Mouse (Mus musculus) forebrain, embryonic 16.5 days (tissue): ENCODE data around the gene Med21. TPM values are rescaled to one million over a fixed set of nuclear protein-coding genes. Genes with fewer than 3 reads are reported as not detected.
A peak's percentile ranks its signal among the peaks of the same experiment; 100 is the strongest.

Experiments used
- ATAC-seq: fragments of 200-750 bp; cut with Nextera tagmentation; 2 replicates; pipeline ENCODE4 v1.8.0; 2017; ENCODE audit warnings: mild to moderate bottlenecking, moderate library complexity
- H3K27ac ChIP-seq: fragments of 300-500 bp; sonication (generic); 2 replicates; pipeline ENCODE4 v1.5.1; 2014; ENCODE audit warnings: low read length, control low read depth
- H3K27me3 ChIP-seq: fragments of 300-500 bp; sonication (generic); replicated peaks from 2 replicates; pipeline ENCODE4 v1.6.1; 2014; ENCODE audit warnings: low read length; ENCODE audit not compliant: control insufficient read depth, insufficient read depth
- H3K36me3 ChIP-seq: fragments of 300-500 bp; sonication (generic); 2 replicates; pipeline ENCODE4 v1.6.1; 2014; ENCODE audit not compliant: control insufficient read depth, insufficient read depth
- H3K4me1 ChIP-seq: fragments of 300-500 bp; sonication (generic); replicated peaks from 2 replicates; pipeline ENCODE4 v1.6.1; 2014; ENCODE audit warnings: low read length; ENCODE audit not compliant: control insufficient read depth, insufficient read depth
- H3K4me2 ChIP-seq: fragments of 300-500 bp; sonication (generic); 2 replicates; pipeline ENCODE4 v1.6.1; 2014; ENCODE audit warnings: mild to moderate bottlenecking, low read length, control low read depth
- H3K4me3 ChIP-seq: fragments of 300-500 bp; sonication (generic); replicated peaks from 2 replicates; pipeline ENCODE4 v1.5.1; 2014; ENCODE audit warnings: mild to moderate bottlenecking, low read length, control low read depth
- H3K9ac ChIP-seq: fragments of 300-500 bp; sonication (generic); replicated peaks from 2 replicates; pipeline ENCODE4 v1.6.1; 2014; ENCODE audit warnings: low read depth, low read length, control low read depth
- H3K9me3 ChIP-seq: fragments of 300-500 bp; sonication (generic); 2 replicates; pipeline ENCODE4 v1.6.1; 2016; ENCODE audit warnings: low read length; ENCODE audit not compliant: control insufficient read depth
- WGBS: fragments of 180-500 bp; shearing (Covaris S2); extraction: QIAGEN DNeasy Blood & Tissue Kit; methylation state at CpG from one replicate; pipeline ENCODE4 v1.1.7; 2014; 5-methylcytosine and 5-hydroxymethylcytosine counted together
- polyA plus RNA-seq: library from polyadenylated mRNA; unstranded; fragments of >200 nt; fragmentation: Nextera tagmentation; extraction: Ambion mirVana; gene quantifications from 2 replicates; pipeline ENCODE4 v1.2.1, GENCODE M21; 2015

Med21 gene
- polyA plus RNA-seq: 109 and 111 TPM in 2 replicates

DNA sequence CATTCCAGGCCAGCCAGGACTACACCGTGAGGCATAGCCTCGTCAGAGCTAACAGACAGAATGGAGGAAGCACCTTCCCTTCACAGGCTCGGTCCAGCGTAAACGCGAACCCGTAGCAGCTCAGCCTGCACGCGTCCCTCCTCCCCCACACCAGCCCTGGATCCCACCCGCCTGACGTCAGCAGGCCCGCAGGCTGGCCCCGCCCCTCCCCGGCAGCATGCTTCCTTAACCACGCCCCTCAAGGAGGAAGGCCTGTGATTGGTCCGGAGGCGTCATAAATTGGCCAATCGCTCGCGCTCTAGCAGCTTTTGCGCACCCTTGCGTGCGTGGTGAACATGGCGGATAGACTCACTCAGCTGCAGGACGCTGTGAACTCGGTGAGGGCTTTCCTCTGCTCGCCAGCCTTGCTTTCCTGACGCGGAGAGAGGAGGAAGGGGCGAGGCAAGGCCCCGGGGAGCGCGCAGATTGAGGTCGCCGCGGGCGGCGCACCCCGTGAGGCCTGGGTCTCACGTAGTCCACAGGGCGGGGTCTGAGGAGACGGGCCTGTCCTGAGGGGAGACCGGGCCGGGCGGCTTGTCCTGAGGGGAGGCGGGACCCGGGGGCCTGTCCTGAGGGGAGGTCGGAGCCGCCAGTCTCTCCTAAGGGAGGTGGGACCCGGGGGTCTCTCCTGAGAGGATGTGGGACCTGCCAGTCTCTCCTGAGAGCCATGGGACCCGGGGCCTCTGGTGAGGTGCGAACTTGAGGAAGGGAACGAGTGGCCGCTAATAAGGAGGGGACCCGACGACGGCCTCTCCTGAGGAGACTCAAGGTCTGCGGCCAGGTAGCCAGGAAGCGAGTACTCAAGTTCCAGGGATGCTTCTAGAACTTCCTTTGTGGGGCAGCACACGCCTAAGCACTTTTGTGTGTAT lies at the start of gene Med21, which contains the start of gene Tm7sf3:
Gene Med21 (plus strand): TSS at position 272 of the 908 bp plus-strand sequence.
Gene Tm7sf3 (minus strand): TSS at position 549 of the 908 bp plus-strand sequence.
- peak; percentile 98 for ATAC-seq
- WGBS: 1% methylated on average over 59 of the region's 60 CpGs
- Histone ChIP-seq H3K4me1 (peaks cover 12% of the 10 kb centered on the region), H3K4me2 (peak within 1 kb of the TSS; percentile 73), H3K9ac (peak within 1 kb of the TSS; percentile 84), H3K27me3 (no peaks in the 10 kb centered on the region), H3K9me3 (no peaks in the 10 kb centered on the region), H3K27ac (peak within 1 kb of the TSS; percentile 87), H3K4me3 (peak within 1 kb of the TSS; percentile 94), H3K36me3 (no peaks in the 10 kb centered on the region)

GRCm38 (mm10) chr6:146602601-146603000 lies 39.7 kb upstream of the Med21 start:
- no peak overlapping the region for H3K4me2 ChIP-seq
- no peak for ATAC-seq
- no peak overlapping the region for H3K9ac ChIP-seq
- no peaks in the 10 kb centered on the region for H3K27me3 ChIP-seq
- H3K27ac ChIP-seq: no peak overlapping the region
- no peak overlapping the region for H3K4me3 ChIP-seq
- 86% methylated on average over 4 of the region's 4 CpGs for WGBS
- no peaks in the 10 kb centered on the region for H3K9me3 ChIP-seq
- peaks cover 16% of the 10 kb centered on the region for H3K36me3 ChIP-seq
- no peaks in the 10 kb centered on the region for H3K4me1 ChIP-seq

DNA sequence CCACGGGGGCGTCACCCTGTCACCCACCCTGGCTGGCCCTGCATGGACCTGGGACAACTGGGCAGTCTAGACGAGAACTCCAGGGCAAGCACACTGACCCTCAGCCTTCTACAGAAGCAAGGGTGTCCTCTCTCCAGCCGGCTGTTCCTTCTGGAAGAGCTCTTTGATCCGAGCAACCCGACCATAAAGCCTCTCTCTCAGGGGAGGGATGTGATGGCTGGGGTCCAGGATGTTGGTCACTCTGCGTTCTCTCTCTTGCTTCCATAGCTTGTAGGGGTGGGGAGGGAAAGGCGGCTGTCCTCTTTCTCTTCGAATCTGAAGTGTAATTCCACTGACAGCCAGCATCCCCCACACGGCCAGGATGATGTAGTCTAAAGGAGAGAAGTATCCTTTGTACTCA lies 38.7 kb upstream of the Med21 start:
- no peak for ATAC-seq
- 84% methylated on average over 10 of the region's 10 CpGs for WGBS
- Histone ChIP-seq H3K4me2 (no peak overlapping the region), H3K4me3 (no peak overlapping the region), H3K36me3 (peaks cover 19% of the 10 kb centered on the region), H3K4me1 (no peaks in the 10 kb centered on the region), H3K9me3 (no peaks in the 10 kb centered on the region), H3K27me3 (no peaks in the 10 kb centered on the region), H3K9ac (no peak overlapping the region), H3K27ac (no peak overlapping the region)

- Histone ChIP-seq H3K36me3 (peaks cover 23% of the 10 kb centered on the region), H3K4me2 (no peak overlapping the region), H3K27me3 (no peaks in the 10 kb centered on the region), H3K9me3 (no peaks in the 10 kb centered on the region), H3K4me3 (no peak overlapping the region), H3K27ac (no peak overlapping the region), H3K9ac (no peak overlapping the region), H3K4me1 (no peaks in the 10 kb centered on the region)
- ATAC-seq: no peak
- WGBS: 84% methylated on average over 6 of the region's 6 CpGs
Measured at GRCm38 (mm10) chr6:146611385-146611784, 31.0 kb upstream of the Med21 start.

- H3K36me3 ChIP-seq: peaks cover 22% of the 10 kb centered on the region
- H3K9me3 ChIP-seq: no peaks in the 10 kb centered on the region
- no peaks in the 10 kb centered on the region for H3K4me1 ChIP-seq
- H3K4me2 ChIP-seq: no peak overlapping the region
- ATAC-seq: no peak
- no peak overlapping the region for H3K27ac ChIP-seq
- no peak overlapping the region for H3K9ac ChIP-seq
- no peak overlapping the region for H3K4me3 ChIP-seq
- WGBS: 94% methylated on average over 7 of the region's 7 CpGs
- H3K27me3 ChIP-seq: no peaks in the 10 kb centered on the region
Measured at GRCm38 (mm10) chr6:146611897-146612296, 30.4 kb upstream of the Med21 start.

DNA sequence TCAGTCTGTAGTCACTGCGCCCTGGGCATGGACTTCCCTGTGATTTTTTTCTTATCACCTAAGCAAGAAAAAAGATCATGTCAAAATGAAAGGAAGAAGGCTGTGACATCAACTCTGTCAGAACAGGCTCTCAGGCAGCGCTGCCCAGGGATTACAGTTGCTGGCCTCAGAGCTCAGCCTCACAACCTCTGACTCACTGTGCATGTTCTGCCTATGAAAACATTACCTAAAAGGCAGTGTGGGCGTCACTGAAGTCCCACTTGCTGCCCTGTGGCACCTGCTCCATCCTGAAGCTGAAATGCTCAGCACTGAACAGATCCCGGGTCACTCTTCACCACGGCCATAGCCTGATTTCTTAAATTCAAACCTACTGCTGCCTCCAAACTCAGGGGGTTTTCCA lies 29.6 kb upstream of the Med21 start:
- Histone ChIP-seq H3K9me3 (no peaks in the 10 kb centered on the region), H3K9ac (no peak overlapping the region), H3K36me3 (peaks cover 22% of the 10 kb centered on the region), H3K27me3 (no peaks in the 10 kb centered on the region), H3K4me3 (no peak overlapping the region), H3K4me1 (no peaks in the 10 kb centered on the region), H3K27ac (no peak overlapping the region), H3K4me2 (no peak overlapping the region)
- no peak for ATAC-seq
- WGBS: 94% methylated on average over 5 of the region's 5 CpGs

- H3K9me3 ChIP-seq: no peaks in the 10 kb centered on the region
- no peak overlapping the region for H3K4me2 ChIP-seq
- no peak overlapping the region for H3K4me3 ChIP-seq
- ATAC-seq: no peak
- peaks cover 25% of the 10 kb centered on the region for H3K36me3 ChIP-seq
- no peak overlapping the region for H3K27ac ChIP-seq
- 95% methylated on average over 5 of the region's 5 CpGs for WGBS
- H3K4me1 ChIP-seq: no peaks in the 10 kb centered on the region
- no peak overlapping the region for H3K9ac ChIP-seq
- no peaks in the 10 kb centered on the region for H3K27me3 ChIP-seq
Measured at GRCm38 (mm10) chr6:146613907-146614306, 28.4 kb upstream of the Med21 start.

DNA sequence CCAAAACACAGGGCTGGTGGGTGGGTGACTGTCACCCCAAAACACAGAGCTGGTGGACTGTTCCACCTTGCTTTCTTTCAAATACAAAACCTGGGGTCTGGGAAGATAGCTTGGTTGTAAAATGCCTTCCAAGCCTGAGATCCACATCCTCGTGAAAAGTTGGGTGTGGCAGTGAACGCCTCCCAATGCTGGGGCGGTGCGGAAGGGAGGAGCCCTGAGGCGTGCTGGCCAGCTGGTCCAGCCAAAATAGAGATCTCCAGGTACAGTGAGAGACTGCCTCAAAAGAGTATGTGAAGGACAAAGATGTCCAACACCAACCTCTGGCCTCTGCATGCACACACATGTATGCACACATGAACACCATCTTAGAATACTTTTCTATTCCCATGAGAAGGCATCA lies 27.8 kb upstream of the Med21 start:
- Histone ChIP-seq H3K4me2 (no peak overlapping the region), H3K4me3 (no peak overlapping the region), H3K9ac (no peak overlapping the region), H3K27ac (no peak overlapping the region), H3K9me3 (no peaks in the 10 kb centered on the region), H3K4me1 (no peaks in the 10 kb centered on the region), H3K36me3 (peaks cover 20% of the 10 kb centered on the region), H3K27me3 (no peaks in the 10 kb centered on the region)
- ATAC-seq: no peak
- WGBS: 95% methylated on average over 5 of the region's 5 CpGs

- no peak overlapping the region for H3K4me3 ChIP-seq
- H3K4me2 ChIP-seq: no peak overlapping the region
- 94% methylated on average over 8 of the region's 8 CpGs for WGBS
- no peaks in the 10 kb centered on the region for H3K9me3 ChIP-seq
- H3K27ac ChIP-seq: no peak overlapping the region
- no peak overlapping the region for H3K9ac ChIP-seq
- no peaks in the 10 kb centered on the region for H3K27me3 ChIP-seq
- H3K4me1 ChIP-seq: no peaks in the 10 kb centered on the region
- peaks cover 14% of the 10 kb centered on the region for H3K36me3 ChIP-seq
- no peak for ATAC-seq
Measured at GRCm38 (mm10) chr6:146615891-146616290, 26.5 kb upstream of the Med21 start.
